Mouse (Mus musculus) CH12.LX (cell line): ENCODE measurements around the gene Zfp277.
A peak's percentile ranks its signal among the peaks of the same experiment; 100 is the strongest.

Source experiments
- CHD1 ChIP-seq: IDR thresholded peaks from 2 replicates; pipeline ENCODE4 v1.6.1; 2012; ENCODE audit warnings: low read depth, low read length, improper control_type of control experiment, inconsistent platforms
- CTCF ChIP-seq, 2 experiments: IDR thresholded peaks in 1 of 2; conservative IDR thresholded peaks in 1 of 2; 2 replicates each; pipeline ENCODE4 v1.5.1; 2011 to 2012; ENCODE audit warnings: low read depth in 2 of 2, low read length in 2 of 2, improper control_type of control experiment in 1 of 2, inconsistent platforms in 1 of 2, mild to moderate bottlenecking in 1 of 2, moderate library complexity in 1 of 2
- EP300 ChIP-seq: IDR thresholded peaks from 2 replicates; pipeline ENCODE4 v1.6.1; 2011; ENCODE audit warnings: low read length, improper control_type of control experiment
- GABPA ChIP-seq: IDR thresholded peaks from 2 replicates; pipeline ENCODE4 v1.6.1; 2012; ENCODE audit warnings: low read depth, low read length, improper control_type of control experiment, inconsistent platforms; ENCODE audit not compliant: insufficient replicate concordance
- HCFC1 ChIP-seq: IDR thresholded peaks from 2 replicates; pipeline ENCODE4 v1.6.1; 2012; ENCODE audit warnings: low read depth, mild to moderate bottlenecking, inconsistent platforms, low read length, improper control_type of control experiment
- JUND ChIP-seq: conservative IDR thresholded peaks from 2 replicates; pipeline ENCODE4 v1.6.1; 2011; ENCODE audit warnings: low read depth, low read length, improper control_type of control experiment
- POLR2A ChIP-seq: IDR thresholded peaks from 2 replicates; pipeline ENCODE4 v1.6.1; 2011; ENCODE audit warnings: low read depth, mild to moderate bottlenecking, improper control_type of control experiment, low read length
- RCOR1 ChIP-seq: conservative IDR thresholded peaks from 2 replicates; pipeline ENCODE4 v1.6.1; 2012; ENCODE audit warnings: low read depth, mild to moderate bottlenecking, inconsistent platforms, low read length, improper control_type of control experiment
- SMC3 ChIP-seq: IDR thresholded peaks from 2 replicates; pipeline ENCODE4 v1.6.1; 2011; ENCODE audit warnings: low read depth, low read length, improper control_type of control experiment
- UBTF ChIP-seq: IDR thresholded peaks from 2 replicates; pipeline ENCODE4 v1.6.1; 2012; ENCODE audit warnings: low read depth, mild to moderate bottlenecking, inconsistent platforms, low read length, improper control_type of control experiment, moderate library complexity
- USF1 ChIP-seq: IDR thresholded peaks from 2 replicates; pipeline ENCODE4 v1.6.1; 2014; ENCODE audit warnings: low read depth, mild to moderate bottlenecking, inconsistent platforms, low read length, improper control_type of control experiment
- ZNF384 ChIP-seq: IDR thresholded peaks from 2 replicates; pipeline ENCODE4 v1.6.1; 2012; ENCODE audit warnings: low read depth, low read length, improper control_type of control experiment, inconsistent platforms

GRCm38 (mm10) chr12:40381173-40381801 is 64.4 kb downstream of the Zfp277 start:
- no peak for TF ChIP-seq UBTF
- no peak for TF ChIP-seq CTCF (conservative IDR thresholded peaks at IDR 0.05 in 1 of 2, IDR thresholded peaks at IDR 0.05 in 1 of 2; ENCODE audit: low read depth in 2 of 2, low read length in 2 of 2)
- TF ChIP-seq POLR2A: no peak
- no peak for TF ChIP-seq USF1
- no peak for TF ChIP-seq SMC3
- no peak for TF ChIP-seq GABPA
- no peak for TF ChIP-seq ZNF384
- TF ChIP-seq RCOR1: no peak
- TF ChIP-seq HCFC1: no peak
- no peak for TF ChIP-seq CHD1
- peak; percentile 59 for TF ChIP-seq EP300
- TF ChIP-seq JUND: no peak
